Mouse (Mus musculus) stomach, postnatal 0 days (tissue): Measurements from ENCODE around the gene Atp13a2.

Experiments
- CTCF ChIP-seq: IDR thresholded peaks from 2 replicates; pipeline ENCODE4 v1.5.1; 2016; ENCODE audit warnings: antibody characterized with exemption, low read depth, mild to moderate bottlenecking, moderate library complexity
- EP300 ChIP-seq: optimal IDR thresholded peaks from 2 replicates; pipeline ENCODE3; 2016; ENCODE audit warnings: antibody characterized with exemption

GRCm38 (mm10) chr4:141016311-141016710 is 29.6 kb downstream of the Atp13a2 start:
- TF ChIP-seq CTCF: no peak
- no peak for TF ChIP-seq EP300
